Mouse (Mus musculus): ENCODE results near the gene Nfkbia. TPM values are rescaled to one million over a fixed set of nuclear protein-coding genes. Genes with fewer than 3 reads are reported as not detected.
A peak's percentile ranks its signal among the peaks of the same experiment; 100 is the strongest.

Nfkbia gene
- polyA plus RNA-seq, 1 experiment from 2014 or later, result 38.5 TPM

GRCm38 (mm10) chr12:55526983-55527752 lies 34.7 kb upstream of the Nfkbia start:
- TF ChIP-seq CTCF (IDR thresholded peaks at IDR 0.05; ENCODE audit: low read depth) (no peak), EP300 (IDR thresholded peaks at IDR 0.05; ENCODE audit: low read depth) (no peak)
- DNase-seq, result no peak
- H3K4me3 ChIP-seq (ENCODE audit: low read depth, low read length), result no peak overlapping the region
- H3K36me3 ChIP-seq (replicated peaks; ENCODE audit: insufficient read depth, low read length), result no peaks in the 10 kb centered on the region
- no peaks in the 10 kb centered on the region for H3K9me3 ChIP-seq (ENCODE audit: low read length)
- H3K4me2 ChIP-seq (ENCODE audit: low read depth, low read length), result no peak overlapping the region
- no peak overlapping the region for H3K9ac ChIP-seq (replicated peaks)
- no peak for ATAC-seq
- H3K27ac ChIP-seq (ENCODE audit: low read depth), result no peak overlapping the region
- 69% methylated on average over 15 of the region's 15 CpGs for WGBS (ENCODE audit: insufficient replicate concordance)
- H3K4me1 ChIP-seq (ENCODE audit: insufficient read depth), result no peaks in the 10 kb centered on the region
- no peaks in the 10 kb centered on the region for H3K27me3 ChIP-seq (ENCODE audit: insufficient read depth, low read length)

- TF ChIP-seq EP300 (IDR thresholded peaks at IDR 0.05; ENCODE audit: low read depth) (no peak), CTCF (IDR thresholded peaks at IDR 0.05; ENCODE audit: low read depth) (peak; percentile 73)
- Histone ChIP-seq H3K27me3 (ENCODE audit: insufficient read depth, low read length) (peaks cover 5% of the 10 kb centered on the region; the same call in 1 of the 2 replicates), H3K27ac (ENCODE audit: low read depth) (no peak overlapping the region)
Observed at GRCm38 (mm10) chr12:55518061-55518738, 25.8 kb upstream of the Nfkbia start.

DNA sequence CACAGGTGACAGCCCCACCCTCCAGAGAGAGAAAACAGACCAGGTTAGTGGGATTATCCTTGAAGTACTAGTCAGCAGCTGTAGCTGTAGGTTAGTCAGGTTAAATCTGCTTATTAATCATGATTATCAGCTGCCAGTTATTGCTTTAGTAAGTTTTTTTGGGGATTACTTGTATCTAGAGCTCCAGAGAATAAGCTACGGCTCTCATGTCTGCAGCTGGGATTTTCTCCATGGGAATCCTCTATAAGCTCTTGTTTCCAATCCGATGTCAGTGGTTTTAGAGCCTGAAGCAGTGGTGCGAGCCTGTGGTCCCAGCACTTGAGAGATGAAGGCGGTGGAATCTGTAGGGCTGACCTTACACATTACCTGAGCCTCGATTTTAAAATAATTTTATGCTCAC lies 16.4 kb upstream of the Nfkbia start:
- Histone ChIP-seq H3K36me3 (replicated peaks; ENCODE audit: insufficient read depth, low read length) (no peaks in the 10 kb centered on the region), H3K9ac (replicated peaks) (no peak overlapping the region), H3K27ac (ENCODE audit: low read depth) (no peak overlapping the region), H3K9me3 (ENCODE audit: low read length) (no peaks in the 10 kb centered on the region), H3K4me3 (ENCODE audit: low read depth, low read length) (no peak overlapping the region), H3K4me2 (ENCODE audit: low read depth, low read length) (no peak overlapping the region), H3K4me1 (ENCODE audit: insufficient read depth) (no peaks in the 10 kb centered on the region), H3K27me3 (ENCODE audit: insufficient read depth, low read length) (peaks cover 29% of the 10 kb centered on the region)
- WGBS (ENCODE audit: insufficient replicate concordance), result 82% methylated on average over 5 of the region's 5 CpGs
- DNase-seq (no peak), ATAC-seq (no peak)
- TF ChIP-seq EP300 (IDR thresholded peaks at IDR 0.05; ENCODE audit: low read depth) (no peak), CTCF (IDR thresholded peaks at IDR 0.05; ENCODE audit: low read depth) (no peak)

More at GRCm38 (mm10) chr12:55518061-55518738, 25.8 kb upstream of the Nfkbia start:
- Histone ChIP-seq H3K4me1 (ENCODE audit: insufficient read depth) (no peaks in the 10 kb centered on the region), H3K4me3 (ENCODE audit: low read depth, low read length) (no peak overlapping the region), H3K9ac (replicated peaks) (no peak overlapping the region), H3K4me2 (ENCODE audit: low read depth, low read length) (no peak overlapping the region), H3K9me3 (ENCODE audit: low read length) (no peaks in the 10 kb centered on the region), H3K36me3 (replicated peaks; ENCODE audit: insufficient read depth, low read length) (no peaks in the 10 kb centered on the region)
- peak; percentile 43 for DNase-seq
- ATAC-seq, result no peak
- WGBS (ENCODE audit: insufficient replicate concordance), result 53% methylated on average over 15 of the region's 15 CpGs

GRCm38 (mm10) chr12:55507332-55507935 lies 15.0 kb upstream of the Nfkbia start:
- Histone ChIP-seq H3K9ac (replicated peaks) (no peak overlapping the region), H3K4me2 (ENCODE audit: low read depth, low read length) (no peak overlapping the region), H3K4me3 (ENCODE audit: low read depth, low read length) (no peak overlapping the region), H3K36me3 (replicated peaks; ENCODE audit: insufficient read depth, low read length) (no peaks in the 10 kb centered on the region), H3K9me3 (ENCODE audit: low read length) (no peaks in the 10 kb centered on the region), H3K27ac (ENCODE audit: low read depth) (no peak overlapping the region), H3K4me1 (ENCODE audit: insufficient read depth) (no peaks in the 10 kb centered on the region), H3K27me3 (ENCODE audit: insufficient read depth, low read length) (peaks cover 33% of the 10 kb centered on the region)
- DNase-seq, result no peak
- no peak for ATAC-seq
- 82% methylated on average over 17 of the region's 17 CpGs for WGBS (ENCODE audit: insufficient replicate concordance)
- TF ChIP-seq CTCF (IDR thresholded peaks at IDR 0.05; ENCODE audit: low read depth) (no peak), EP300 (IDR thresholded peaks at IDR 0.05; ENCODE audit: low read depth) (no peak)

DNA sequence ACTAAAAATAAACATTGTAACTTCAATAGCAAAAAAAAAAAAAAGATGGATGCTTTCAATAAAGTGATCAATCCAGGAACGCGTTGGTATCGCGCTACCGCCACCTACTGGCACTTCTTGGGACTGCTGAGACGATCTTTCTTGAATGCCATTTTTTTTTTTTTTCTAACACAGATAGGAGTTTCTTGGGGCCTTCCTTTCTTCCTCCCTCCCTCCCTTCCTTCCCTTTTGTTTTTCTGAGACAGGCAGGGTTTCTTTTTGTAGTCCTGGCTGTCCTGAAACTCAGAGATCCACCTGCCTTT lies 13.5 kb upstream of the Nfkbia start:
- TF ChIP-seq EP300 (IDR thresholded peaks at IDR 0.05; ENCODE audit: low read depth), result no peak
- peak; percentile 87 for TF ChIP-seq CTCF (IDR thresholded peaks at IDR 0.05; ENCODE audit: low read depth)
- H3K9me3 ChIP-seq (ENCODE audit: low read length), result no peaks in the 10 kb centered on the region
- WGBS (ENCODE audit: insufficient replicate concordance), result under 1% methylated on average over 6 of the region's 6 CpGs

GRCm38 (mm10) chr12:55505314-55506028 lies 13.0 kb upstream of the Nfkbia start:
- no peak overlapping the region for H3K4me2 ChIP-seq (ENCODE audit: low read depth, low read length)
- no peak overlapping the region for H3K4me3 ChIP-seq (ENCODE audit: low read depth, low read length)
- TF ChIP-seq EP300 (IDR thresholded peaks at IDR 0.05; ENCODE audit: low read depth) (no peak), CTCF (IDR thresholded peaks at IDR 0.05; ENCODE audit: low read depth) (no peak)
- H3K36me3 ChIP-seq (replicated peaks; ENCODE audit: insufficient read depth, low read length), result no peaks in the 10 kb centered on the region
- WGBS (ENCODE audit: insufficient replicate concordance), result 58% methylated on average over 7 of the region's 7 CpGs
- H3K4me1 ChIP-seq (ENCODE audit: insufficient read depth), result no peaks in the 10 kb centered on the region
- ATAC-seq, result no peak
- H3K9me3 ChIP-seq (ENCODE audit: low read length), result no peaks in the 10 kb centered on the region
- H3K27ac ChIP-seq (ENCODE audit: low read depth), result no peak overlapping the region
- H3K27me3 ChIP-seq (ENCODE audit: insufficient read depth, low read length), result peaks cover 43% of the 10 kb centered on the region
- no peak overlapping the region for H3K9ac ChIP-seq (replicated peaks)
- DNase-seq, result no peak

More for the DNA sequence above, 13.5 kb upstream of the Nfkbia start:
- Histone ChIP-seq H3K27ac (ENCODE audit: low read depth) (no peak overlapping the region), H3K4me2 (ENCODE audit: low read depth, low read length) (no peak overlapping the region), H3K4me1 (ENCODE audit: insufficient read depth) (no peaks in the 10 kb centered on the region), H3K27me3 (ENCODE audit: insufficient read depth, low read length) (peaks cover 43% of the 10 kb centered on the region), H3K4me3 (ENCODE audit: low read depth, low read length) (no peak overlapping the region), H3K36me3 (replicated peaks; ENCODE audit: insufficient read depth, low read length) (no peaks in the 10 kb centered on the region), H3K9ac (replicated peaks) (no peak overlapping the region)
- DNase-seq, result peak; percentile 86
- no peak for ATAC-seq

All from liver, postnatal 0 days (tissue).